Mouse (Mus musculus): Measurements from ENCODE around the gene Arl13b. TPM values are rescaled to one million over a fixed set of nuclear protein-coding genes. Genes with fewer than 3 reads are reported as not detected.

Gene Arl13b
- total RNA-seq, 2 experiments from 2014 or later: 10.0 to 11.9 TPM

GRCm38 (mm10) chr16:62826156-62827001, 20.5 kb downstream of the Arl13b start:
- intact Hi-C loops (cut with DNase I): loop anchor here (5.0 kb wide), 1 partner anchor 39 kb away; the partner anchor contains the start of gene Nsun3
- no peak for DNase-seq (ENCODE audit: low spot score in 2 of 2)

GRCm38 (mm10) chr16:62822472-62822871, 24.4 kb downstream of the Arl13b start:
- intact Hi-C loops (cut with DNase I): no loop called here
- no peak for DNase-seq (ENCODE audit: low spot score in 2 of 2)

GRCm38 (mm10) chr16:62814491-62814890, 32.3 kb downstream of the Arl13b start, which contains the start of gene Stx19:
Gene Stx19 (plus strand): TSS chr16:62814676.
- intact Hi-C loops (cut with DNase I): no loop called here
- DNase-seq (ENCODE audit: low spot score in 2 of 2): no peak

DNA sequence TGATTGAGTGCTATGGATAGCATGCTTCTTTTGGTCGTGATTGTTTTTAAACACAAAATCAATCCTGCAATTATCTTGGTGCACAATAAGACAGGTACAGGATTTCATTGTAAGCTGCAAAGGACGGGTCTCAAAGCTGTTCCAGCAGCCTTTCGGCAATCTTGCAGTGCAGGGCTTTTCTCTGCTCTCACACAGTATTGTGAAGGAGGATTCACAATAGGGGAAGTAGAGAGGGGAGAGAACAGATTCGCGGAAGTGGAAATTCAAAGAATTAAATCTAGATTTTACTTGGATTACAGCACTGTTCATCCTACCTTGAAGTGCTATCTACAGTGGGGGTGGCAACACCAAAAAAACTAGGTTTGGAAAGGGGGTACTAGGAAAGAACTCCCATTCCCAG, 33.0 kb downstream of the Arl13b start:
- intact Hi-C loops (cut with DNase I): no loop called here
- DNase-seq (ENCODE audit: low spot score in 2 of 2): no peak

GRCm38 (mm10) chr16:62810855-62811254, 36.0 kb downstream of the Arl13b start:
- intact Hi-C loops (cut with DNase I): no loop called here
- no peak for DNase-seq (ENCODE audit: low spot score in 2 of 2)

GRCm38 (mm10) chr16:62807249-62807979, 39.4 kb downstream of the Arl13b start:
- intact Hi-C loops (cut with DNase I): no loop called here
- DNase-seq (ENCODE audit: low spot score in 2 of 2): no peak

- intact Hi-C loops (cut with DNase I): no loop called here
- no peak for DNase-seq (ENCODE audit: low spot score in 2 of 2)
Measured at GRCm38 (mm10) chr16:62804621-62805020, 42.2 kb downstream of the Arl13b start.

GRCm38 (mm10) chr16:62799839-62800238, 47.0 kb downstream of the Arl13b start:
- no peak for DNase-seq (ENCODE audit: low spot score in 2 of 2)
- intact Hi-C loops (cut with DNase I): no loop called here

DNA sequence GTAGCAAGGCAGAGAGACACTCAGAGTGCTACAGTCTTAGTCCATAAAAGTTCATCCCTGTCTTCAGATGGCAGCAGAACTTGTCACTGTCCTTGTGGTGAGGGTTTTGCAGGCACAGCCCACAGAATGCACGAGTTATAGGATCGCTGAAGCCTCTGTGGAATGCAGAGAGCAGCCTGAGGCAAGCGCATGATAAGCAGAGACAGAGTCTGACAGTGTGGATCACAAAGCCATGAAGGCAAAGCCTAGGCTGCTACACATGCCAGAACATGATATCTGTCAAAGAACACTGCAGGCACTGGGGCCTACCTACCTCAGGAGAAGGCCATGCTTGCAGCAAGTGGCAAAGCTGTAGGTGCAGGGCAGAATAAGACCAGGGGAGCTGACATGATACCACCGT, 47.4 kb downstream of the Arl13b start:
- intact Hi-C loops (cut with DNase I): no loop called here

GRCm38 (mm10) chr16:62798808-62799207, 48.0 kb downstream of the Arl13b start:
- intact Hi-C loops (cut with DNase I): no loop called here
- no peak for DNase-seq (ENCODE audit: low spot score in 2 of 2)

More for the DNA sequence above, 47.4 kb downstream of the Arl13b start:
- DNase-seq (ENCODE audit: low spot score in 2 of 2): no peak

- no peak for DNase-seq (ENCODE audit: low spot score in 2 of 2)
- intact Hi-C loops (cut with DNase I): no loop called here
Measured at GRCm38 (mm10) chr16:62796608-62797007, 50.2 kb downstream of the Arl13b start.

- DNase-seq (ENCODE audit: low spot score in 2 of 2): peak; percentile 89 to 90
Measured at GRCm38 (mm10) chr16:62786621-62787331, 60.1 kb downstream of the Arl13b start, which contains the start of gene Nsun3. Gene Nsun3 (minus strand): TSS chr16:62786818.

GRCm38 (mm10) chr16:62782229-62782628, 64.6 kb downstream of the Arl13b start:
- intact Hi-C loops (cut with DNase I): no loop called here
- no peak for DNase-seq (ENCODE audit: low spot score in 2 of 2)

More at GRCm38 (mm10) chr16:62786621-62787331, 60.1 kb downstream of the Arl13b start, which contains the start of gene Nsun3:
- intact Hi-C loops (cut with DNase I): loop anchor here (5.0 kb wide), 1 partner anchor 41 kb away; no protein-coding TSS in a partner anchor

- intact Hi-C loops (cut with DNase I): no loop called here
- DNase-seq (ENCODE audit: low spot score in 2 of 2): no peak
Measured at GRCm38 (mm10) chr16:62778282-62778681, 68.6 kb downstream of the Arl13b start.

DNA sequence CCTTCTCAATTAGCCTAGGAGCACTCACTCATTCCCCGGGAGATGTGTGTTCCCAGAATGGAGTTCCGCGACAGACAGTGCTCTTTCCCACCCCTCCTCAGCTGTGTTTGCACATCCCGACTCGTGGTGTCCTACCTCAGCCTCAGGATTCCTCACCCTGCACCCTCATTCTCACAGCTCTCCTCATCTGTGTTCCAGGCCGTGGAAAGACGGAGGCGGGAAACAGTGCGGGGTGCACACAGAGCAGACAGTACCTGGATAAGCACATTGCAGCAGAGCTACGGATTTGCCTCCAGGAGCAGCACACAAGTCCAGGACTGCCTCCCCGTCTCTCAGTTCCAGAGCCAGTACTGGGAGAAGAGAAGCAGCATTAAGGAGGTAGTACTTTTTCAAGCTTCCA, 70.8 kb downstream of the Arl13b start:
- DNase-seq (ENCODE audit: low spot score in 2 of 2): no peak
- intact Hi-C loops (cut with DNase I): no loop called here

- intact Hi-C loops (cut with DNase I): no loop called here
- DNase-seq (ENCODE audit: low spot score in 2 of 2): no peak
Measured at GRCm38 (mm10) chr16:62773462-62773861, 73.4 kb downstream of the Arl13b start.

GRCm38 (mm10) chr16:62758340-62758739, 88.5 kb downstream of the Arl13b start:
- DNase-seq (ENCODE audit: low spot score in 2 of 2): no peak

GRCm38 (mm10) chr16:62755307-62755706, 91.5 kb downstream of the Arl13b start:
- intact Hi-C loops (cut with DNase I): no loop called here
- DNase-seq (ENCODE audit: low spot score in 2 of 2): no peak

More at GRCm38 (mm10) chr16:62758340-62758739, 88.5 kb downstream of the Arl13b start:
- intact Hi-C loops (cut with DNase I): no loop called here

- DNase-seq (ENCODE audit: low spot score in 2 of 2): no peak
- intact Hi-C loops (cut with DNase I): no loop called here
Measured at GRCm38 (mm10) chr16:62753597-62753996, 93.2 kb downstream of the Arl13b start.

DNA sequence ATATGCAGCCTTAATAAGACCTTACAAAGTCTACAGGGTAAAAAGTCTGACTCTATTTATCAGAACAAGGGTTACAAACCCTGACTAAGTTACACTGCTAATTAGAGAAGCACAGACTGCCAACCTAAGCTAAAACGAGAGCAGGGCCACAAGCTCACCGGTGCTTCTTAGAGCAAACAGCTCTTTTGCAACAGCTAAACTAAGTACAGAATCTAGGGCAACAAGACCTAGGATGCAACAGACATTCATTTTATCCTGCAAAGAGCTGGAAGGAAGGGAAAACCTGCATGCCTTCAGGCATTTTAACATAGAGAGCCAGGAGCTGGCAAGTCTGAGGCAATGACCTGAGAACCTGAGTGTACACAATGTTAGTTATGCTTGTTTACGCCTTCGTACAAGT, 93.8 kb downstream of the Arl13b start:
- intact Hi-C loops (cut with DNase I): no loop called here
- DNase-seq (ENCODE audit: low spot score in 2 of 2): no peak
